15 mouse cellular contexts compared by ENCODE assay signal in genomic region chr13:99761423-99761822, GRCm38 (mm10).
DNase-seq lines count a peak whose midpoint lies in the region; ATAC-seq and TF ChIP-seq lines count a peak whose summit lies in the region.
"Had no signal": no experiment of that assay in that cellular context is flagged by ENCODE, and none has a peak within 500 bp of the region (broad histone marks: within the 10 kb centered on the region; RNA-seq: fewer than 3 reads in every experiment).

No protein-coding gene starts in this region.

- H3K27me3 ChIP-seq in heart, embryonic 10.5 days (ENCODE audit: insufficient read depth, poor library complexity, severe bottlenecking) = no peaks in the 10 kb centered on the region
- no peaks in the 10 kb centered on the region for H3K27me3 ChIP-seq in midbrain, embryonic 11.5 days (ENCODE audit: control insufficient read depth, insufficient read depth, low read length)
- no peaks in the 10 kb centered on the region for H3K27me3 ChIP-seq in midbrain, embryonic 15.5 days (replicated peaks)
- H3K27me3 ChIP-seq in kidney, postnatal 0 days (ENCODE audit: insufficient read depth, low read length) = no peaks in the 10 kb centered on the region
- H3K27me3 ChIP-seq: midbrain, embryonic 13.5 days; neural tube, embryonic 15.5 days had no signal

- H3K9me3 ChIP-seq in heart, embryonic 10.5 days = no peaks in the 10 kb centered on the region
- H3K9me3 ChIP-seq in midbrain, embryonic 11.5 days (ENCODE audit: control insufficient read depth, low read length) = no peaks in the 10 kb centered on the region
- H3K9me3 ChIP-seq in midbrain, embryonic 15.5 days = no peaks in the 10 kb centered on the region
- no peaks in the 10 kb centered on the region for H3K9me3 ChIP-seq in kidney, postnatal 0 days (replicated peaks; ENCODE audit: low read length)
- H3K9me3 ChIP-seq: midbrain, embryonic 13.5 days; neural tube, embryonic 15.5 days had no signal

- H3K4me1 ChIP-seq in heart, embryonic 10.5 days = peaks cover 23% of the 10 kb centered on the region
- H3K4me1 ChIP-seq in midbrain, embryonic 11.5 days (ENCODE audit: control insufficient read depth, insufficient read depth, low read length) = 0 out of 2 replicates have a peak, but pooled peaks cover 3% of the 10 kb centered on the region
- peaks cover 17% of the 10 kb centered on the region for H3K4me1 ChIP-seq in midbrain, embryonic 15.5 days
- no peaks in the 10 kb centered on the region for H3K4me1 ChIP-seq in kidney, postnatal 0 days (replicated peaks; ENCODE audit: insufficient read depth, low read length)

- H3K4me3 ChIP-seq in heart, embryonic 10.5 days = no peak overlapping the region
- H3K4me3 ChIP-seq in midbrain, embryonic 11.5 days (ENCODE audit: low read depth, low read length) = no peak overlapping the region
- H3K4me3 ChIP-seq in midbrain, embryonic 15.5 days = no peak overlapping the region
- no peak overlapping the region for H3K4me3 ChIP-seq in kidney, postnatal 0 days (replicated peaks; ENCODE audit: low read depth, low read length)
- H3K4me3 ChIP-seq: midbrain, embryonic 13.5 days; neural tube, embryonic 15.5 days had no signal

- WGBS in heart, embryonic 10.5 days = 19% methylated on average over 4 of the region's 4 CpGs
- 40% methylated on average over 4 of the region's 4 CpGs for WGBS in midbrain, embryonic 11.5 days
- 36% methylated on average over 4 of the region's 4 CpGs for whole genome bisulfite sequencing in midbrain, embryonic 15.5 days
- 40% methylated on average over 4 of the region's 4 CpGs for WGBS in kidney, postnatal 0 days

- no peak overlapping the region for H3K4me2 ChIP-seq in midbrain, embryonic 11.5 days
- no peak overlapping the region for H3K4me2 ChIP-seq in midbrain, embryonic 15.5 days
- no peak overlapping the region for H3K4me2 ChIP-seq in kidney, postnatal 0 days (ENCODE audit: low read length)
- H3K4me2 ChIP-seq: midbrain, embryonic 13.5 days; neural tube, embryonic 15.5 days had no signal

- ATAC-seq in midbrain, embryonic 11.5 days (ENCODE audit: low FRiP score) = no peak
- no peak for ATAC-seq in midbrain, embryonic 15.5 days (replicated peaks)
- peak; percentile 59; the same call in 1 of the 2 replicates for ATAC-seq in kidney, postnatal 0 days (replicated peaks; ENCODE audit: low FRiP score, low read depth)
- ATAC-seq in megakaryocyte-erythroid progenitor cell, adult 5-6 weeks (replicated peaks; ENCODE audit: low FRiP score, low TSS enrichment, poor library complexity, severe bottlenecking) = peak; percentile 50; the same call in 1 of the 2 replicates
- ATAC-seq: forebrain, embryonic 14.5 days; intestine, postnatal 0 days; lung, postnatal 0 days; midbrain, embryonic 13.5 days had no signal

- DNase-seq in heart, embryonic 10.5 days (ENCODE audit: low spot score) = no peak
- DNase-seq in heart, adult 18-20 months = no peak
- peak; percentile 86 for DNase-seq in midbrain, embryonic 11.5 days (ENCODE audit: low spot score, missing footprints)
- DNase-seq in kidney, postnatal 0 days (ENCODE audit: low spot score) = peak; percentile 55
- no peak for DNase-seq in gastrocnemius, postnatal 4 days (ENCODE audit: low spot score in 2 of 2)
- no peak for DNase-seq in gastrocnemius, adult 8-10 months (ENCODE audit: low spot score in 2 of 2)
- DNase-seq: adrenal gland, adult 2 months; left cerebral cortex, postnatal 4 days had no signal

- no peaks in the 10 kb centered on the region for H3K36me3 ChIP-seq in heart, embryonic 10.5 days
- no peaks in the 10 kb centered on the region for H3K36me3 ChIP-seq in midbrain, embryonic 11.5 days (ENCODE audit: control insufficient read depth, insufficient read depth, low read length)
- H3K36me3 ChIP-seq in midbrain, embryonic 15.5 days (replicated peaks) = no peaks in the 10 kb centered on the region
- H3K36me3 ChIP-seq in kidney, postnatal 0 days (ENCODE audit: insufficient read depth, low read length) = no peaks in the 10 kb centered on the region
- H3K36me3 ChIP-seq: midbrain, embryonic 13.5 days; neural tube, embryonic 15.5 days had no signal

- H3K9ac ChIP-seq in midbrain, embryonic 11.5 days (ENCODE audit: low read length) = no peak overlapping the region
- no peak overlapping the region for H3K9ac ChIP-seq in midbrain, embryonic 15.5 days
- no peak overlapping the region for H3K9ac ChIP-seq in kidney, postnatal 0 days (ENCODE audit: low read depth, low read length)
- H3K9ac ChIP-seq: midbrain, embryonic 13.5 days; neural tube, embryonic 15.5 days had no signal

- no peak for TF ChIP-seq CTCF in kidney, postnatal 0 days (IDR thresholded peaks at IDR 0.05; ENCODE audit: low read depth)

- peak overlapping the region; percentile 67 for H3K27ac ChIP-seq in heart, embryonic 10.5 days
- H3K27ac ChIP-seq in midbrain, embryonic 11.5 days (ENCODE audit: low read depth, low read length) = no peak overlapping the region
- no peak overlapping the region for H3K27ac ChIP-seq in midbrain, embryonic 15.5 days
- H3K27ac ChIP-seq in kidney, postnatal 0 days = no peak overlapping the region
- H3K27ac ChIP-seq: neural tube, embryonic 15.5 days had no signal

Comparison
In these comparisons a context has a peak if more than half of its experiments do, and no peak if none do; other contexts are left out.
1. DNase-seq: peak in midbrain, embryonic 11.5 days (single experiment) and kidney, postnatal 0 days (single experiment); none in heart, embryonic 10.5 days (single experiment), heart, adult 18-20 months (0 of 2), gastrocnemius, postnatal 4 days (0 of 2) and gastrocnemius, adult 8-10 months (0 of 2).
2. ATAC-seq: peak in kidney, postnatal 0 days (single experiment) and megakaryocyte-erythroid progenitor cell, adult 5-6 weeks (single experiment); none in midbrain, embryonic 11.5 days (single experiment) and midbrain, embryonic 15.5 days (single experiment).